Mouse (Mus musculus) cerebellum, adult 2 months (tissue): ENCODE data around the gene Ube2q1.

Source experiments
- CTCF ChIP-seq: fragments of 200-500 bp; IDR thresholded peaks from 2 replicates; pipeline ENCODE4 v1.5.1; 2011; ENCODE audit warnings: low read depth, mild to moderate bottlenecking, control low read depth, low read length, moderate library complexity, borderline replicate concordance; ENCODE audit not compliant: insufficient read depth
- POLR2A ChIP-seq: fragments of 200-500 bp; IDR thresholded peaks from 2 replicates; pipeline ENCODE4 v1.6.1; 2011; ENCODE audit warnings: low read length, control low read depth, borderline replicate concordance; ENCODE audit not compliant: insufficient read depth

- TF ChIP-seq POLR2A (no peak), CTCF (no peak)
Measured at GRCm38 (mm10) chr3:89780102-89780501, 6.7 kb downstream of the Ube2q1 start.
